Mouse (Mus musculus) olfactory bulb, adult 2 months (tissue): ENCODE data around the gene Cracr2b. TPM values are rescaled to one million over a fixed set of nuclear protein-coding genes. Genes with fewer than 3 reads are reported as not detected.
A peak's percentile ranks its signal among the peaks of the same experiment; 100 is the strongest.

ENCODE experiments used
- H3K27ac ChIP-seq: fragments of 200-500 bp; 2 replicates; pipeline ENCODE4 v1.5.1; 2012; ENCODE audit warnings: low read depth, low read length; ENCODE audit not compliant: insufficient read depth
- H3K4me1 ChIP-seq: fragments of 200-500 bp; 2 replicates; pipeline ENCODE4 v1.6.1; 2012; ENCODE audit warnings: low read length; ENCODE audit not compliant: control insufficient read depth, insufficient read depth
- H3K4me3 ChIP-seq: fragments of 200-500 bp; 2 replicates; pipeline ENCODE4 v1.5.1; 2012; ENCODE audit warnings: mild to moderate bottlenecking, low read depth, low read length, moderate library complexity; ENCODE audit not compliant: insufficient read depth
- CTCF ChIP-seq: fragments of 200-500 bp; IDR thresholded peaks from 2 replicates; pipeline ENCODE4 v1.5.1; 2012; ENCODE audit warnings: low read depth, mild to moderate bottlenecking, low read length, moderate library complexity; ENCODE audit not compliant: insufficient read depth
- POLR2A ChIP-seq: fragments of 200-500 bp; IDR thresholded peaks from 2 replicates; pipeline ENCODE4 v1.6.1; 2012; ENCODE audit warnings: mild to moderate bottlenecking, low read depth, low read length, moderate library complexity; ENCODE audit not compliant: insufficient read depth
- WGBS: fragments of 180-500 bp; shearing (Covaris S2); methylation state at CpG from one replicate; pipeline ENCODE4 v1.1.7; 2018; 5-methylcytosine and 5-hydroxymethylcytosine counted together
- polyA plus RNA-seq: library from polyadenylated mRNA; stranded (reverse); fragments of >200 nt; gene quantifications from 2 replicates; pipeline ENCODE4 v1.2.4, GENCODE M21; 2012; ENCODE audit warnings: low replicate concordance; ENCODE audit not compliant: missing spikeins, insufficient read depth, insufficient read length

Cracr2b gene
- polyA plus RNA-seq, 1 experiment, result not detected

GRCm38 (mm10) chr7:141464603-141465201, 3.8 kb downstream of the Cracr2b start:
- H3K27ac ChIP-seq, result no peak overlapping the region
- no peak overlapping the region for H3K4me3 ChIP-seq
- H3K4me1 ChIP-seq, result peaks cover 34% of the 10 kb centered on the region
- TF ChIP-seq POLR2A, result no peak
- no peak for TF ChIP-seq CTCF
- 24% methylated on average over 38 of the region's 38 CpGs for WGBS

GRCm38 (mm10) chr7:141465388-141466044, 4.6 kb downstream of the Cracr2b start:
- H3K27ac ChIP-seq, result no peak overlapping the region
- WGBS, result 53% methylated on average over 10 of the region's 10 CpGs
- H3K4me1 ChIP-seq, result peaks cover 39% of the 10 kb centered on the region
- TF ChIP-seq CTCF (no peak), POLR2A (no peak)
- H3K4me3 ChIP-seq, result no peak overlapping the region

GRCm38 (mm10) chr7:141466045-141466394, 5.1 kb downstream of the Cracr2b start:
- Histone ChIP-seq H3K4me3 (no peak overlapping the region), H3K4me1 (peaks cover 39% of the 10 kb centered on the region), H3K27ac (no peak overlapping the region)
- WGBS, result 80% methylated on average over 7 of the region's 7 CpGs
- TF ChIP-seq CTCF, result no peak
- TF ChIP-seq POLR2A, result no peak

- Histone ChIP-seq H3K4me1 (peaks cover 36% of the 10 kb centered on the region), H3K27ac (no peak overlapping the region)
- WGBS, result 69% methylated on average over 10 of the region's 10 CpGs
Observed at GRCm38 (mm10) chr7:141466607-141467148, 5.8 kb downstream of the Cracr2b start.

GRCm38 (mm10) chr7:141467230-141468030, 6.5 kb downstream of the Cracr2b start, which contains the start of gene Cd151:
Cd151 (plus strand) TSS chr7:141467392.
- no peak for TF ChIP-seq POLR2A
- TF ChIP-seq CTCF, result no peak
- peak within 1 kb of the TSS; percentile 64 for H3K4me3 ChIP-seq
- H3K27ac ChIP-seq, result no peak within 1 kb of the TSS; the same call in 1 of the 2 replicates
- peaks cover 32% of the 10 kb centered on the region for H3K4me1 ChIP-seq
- 4% methylated on average over 52 of the region's 52 CpGs for WGBS

More at GRCm38 (mm10) chr7:141466607-141467148, 5.8 kb downstream of the Cracr2b start:
- peak overlapping the region; percentile 64; the same call in 1 of the 2 replicates for H3K4me3 ChIP-seq
- TF ChIP-seq CTCF, result no peak
- no peak for TF ChIP-seq POLR2A

GRCm38 (mm10) chr7:141468164-141468521, 7.2 kb downstream of the Cracr2b start:
- WGBS, result 67% methylated on average over 5 of the region's 5 CpGs
- Histone ChIP-seq H3K4me3 (peak overlapping the region; percentile 64; the same call in 1 of the 2 replicates), H3K4me1 (peaks cover 32% of the 10 kb centered on the region), H3K27ac (no peak overlapping the region)
- TF ChIP-seq CTCF, result no peak
- TF ChIP-seq POLR2A, result no peak

- Histone ChIP-seq H3K27ac (no peak overlapping the region; the same call in 1 of the 2 replicates), H3K4me1 (peaks cover 33% of the 10 kb centered on the region), H3K4me3 (no peak overlapping the region)
- 12% methylated on average over 8 of the region's 8 CpGs for WGBS
- no peak for TF ChIP-seq CTCF
- TF ChIP-seq POLR2A, result no peak
Observed at GRCm38 (mm10) chr7:141468522-141469211, 7.8 kb downstream of the Cracr2b start.

- no peak for TF ChIP-seq POLR2A
- TF ChIP-seq CTCF, result no peak
- H3K4me3 ChIP-seq, result no peak overlapping the region
Observed at GRCm38 (mm10) chr7:141469352-141469751, 8.5 kb downstream of the Cracr2b start.

More at GRCm38 (mm10) chr7:141469352-141469751, 8.5 kb downstream of the Cracr2b start:
- H3K4me1 ChIP-seq, result peaks cover 35% of the 10 kb centered on the region
- no peak overlapping the region for H3K27ac ChIP-seq
- 90% methylated on average over 6 of the region's 6 CpGs for WGBS
